Mouse (Mus musculus) spleen, postnatal 4 days (tissue): ENCODE results near the gene Spen.
A peak's percentile ranks its signal among the peaks of the same experiment; 100 is the strongest.

Experiments
- DNase-seq, 2 experiments: peaks; one replicate each; pipeline ENCODE4 v3.0.0; 2022; ENCODE audit warnings: low spot score in 2 of 2

Spen gene

DNA sequence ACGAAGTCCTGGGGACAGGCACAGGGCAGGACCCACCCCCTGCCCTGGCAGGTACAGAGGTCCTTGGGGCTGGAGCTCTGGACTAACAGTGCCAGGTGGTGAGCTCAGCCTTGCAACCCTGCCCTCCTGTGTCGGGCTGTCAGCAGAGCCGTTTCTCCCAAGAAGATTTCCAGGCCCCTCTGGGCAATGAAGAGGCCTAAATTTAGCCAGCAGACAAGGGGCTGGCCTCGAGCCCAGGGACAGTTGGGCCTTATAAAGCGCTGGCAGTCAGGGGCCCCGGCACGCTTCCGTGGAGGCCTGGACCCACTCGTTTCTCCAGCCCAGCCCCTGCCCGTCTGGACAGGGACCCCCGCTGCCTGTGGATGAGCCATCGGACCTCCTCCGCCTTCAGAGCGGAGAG lies 117.0 kb downstream of the Spen start:
- DNase-seq = no peak

DNA sequence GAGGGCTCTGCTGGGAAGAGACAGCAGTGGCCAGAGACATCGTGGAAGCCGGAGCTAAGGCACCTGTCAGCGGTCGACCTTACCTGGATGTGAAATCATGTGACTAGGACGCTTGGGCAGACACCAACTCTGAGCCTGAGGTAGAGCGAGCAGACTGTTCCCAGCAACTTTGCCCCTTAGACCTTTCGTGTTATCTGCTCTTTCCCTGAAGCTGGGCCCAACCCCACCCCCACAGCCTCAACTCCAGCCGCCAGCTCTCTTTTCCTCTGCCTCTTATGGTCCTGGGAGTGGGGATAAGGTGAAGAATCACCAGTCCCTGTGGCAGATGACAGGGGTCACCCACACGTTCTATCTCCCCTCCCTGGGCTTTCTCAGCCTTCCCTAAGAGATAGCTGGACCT lies 117.5 kb downstream of the Spen start:
- peak in 1 of 2 experiments; percentile 57 for DNase-seq

GRCm38 (mm10) chr4:141420192-141420829 lies 118.1 kb downstream of the Spen start, which contains the start of gene Hspb7:
TSS of gene Hspb7 (plus strand) at chr4:141420779.
- DNase-seq = peak in 1 of 2 experiments; percentile 60

- peak; percentile 48 to 62 for DNase-seq
Observed at GRCm38 (mm10) chr4:141419398-141420191, 118.8 kb downstream of the Spen start.
